Mouse (Mus musculus) hindbrain, embryonic 13.5 days (tissue): Measurements from ENCODE around the gene C87436. TPM values are rescaled to one million over a fixed set of nuclear protein-coding genes. Genes with fewer than 3 reads are reported as not detected.
A peak's percentile ranks its signal among the peaks of the same experiment; 100 is the strongest.

Experiments
- ATAC-seq: fragments of 200-750 bp; cut with Nextera tagmentation; 2 replicates; pipeline ENCODE4 v1.8.0; 2017; ENCODE audit warnings: moderate TSS enrichment; ENCODE audit not compliant: low FRiP score
- H3K27ac ChIP-seq: fragments of 300-500 bp; sonication (generic); 2 replicates; pipeline ENCODE4 v1.5.1; 2015; ENCODE audit warnings: inconsistent platforms, mild to moderate bottlenecking, moderate library complexity
- H3K27me3 ChIP-seq: fragments of 300-500 bp; sonication (generic); 2 replicates; pipeline ENCODE4 v1.6.1; 2015; ENCODE audit warnings: mild to moderate bottlenecking, inconsistent platforms
- H3K36me3 ChIP-seq: fragments of 300-500 bp; sonication (generic); 2 replicates; pipeline ENCODE4 v1.6.1; 2015; ENCODE audit warnings: mild to moderate bottlenecking, inconsistent platforms
- H3K4me1 ChIP-seq: fragments of 300-500 bp; sonication (generic); replicated peaks from 2 replicates; pipeline ENCODE4 v1.6.1; 2015; ENCODE audit warnings: inconsistent platforms
- H3K4me2 ChIP-seq: fragments of 300-500 bp; sonication (generic); 2 replicates; pipeline ENCODE4 v1.6.1; 2015; ENCODE audit warnings: inconsistent platforms, mild to moderate bottlenecking, moderate library complexity
- H3K4me3 ChIP-seq: fragments of 300-500 bp; sonication (generic); 2 replicates; pipeline ENCODE4 v1.5.1; 2015; ENCODE audit warnings: mild to moderate bottlenecking, inconsistent platforms
- H3K9ac ChIP-seq: fragments of 300-500 bp; sonication (generic); 2 replicates; pipeline ENCODE4 v1.6.1; 2015; ENCODE audit warnings: mild to moderate bottlenecking, inconsistent platforms
- H3K9me3 ChIP-seq: fragments of 300-500 bp; sonication (generic); 2 replicates; pipeline ENCODE4 v1.6.1; 2016; ENCODE audit warnings: inconsistent platforms
- WGBS: fragments of 180-500 bp; shearing (Covaris S2); methylation state at CpG from one replicate; pipeline ENCODE4 v1.1.7; 2015; 5-methylcytosine and 5-hydroxymethylcytosine counted together
- polyA plus RNA-seq: library from polyadenylated mRNA; unstranded; fragments of >200 nt; fragmentation: Nextera tagmentation; extraction: Ambion mirVana; gene quantifications from 2 replicates; pipeline ENCODE4 v1.2.1, GENCODE M21; 2015

Gene C87436
- polyA plus RNA-seq, 1 experiment from 2014 or later = 25.7 TPM

- Histone ChIP-seq H3K27ac (peak overlapping the region; percentile 92), H3K4me2 (peak overlapping the region; percentile 78), H3K27me3 (no peaks in the 10 kb centered on the region), H3K4me3 (peak overlapping the region; percentile 90), H3K36me3 (peaks cover 40% of the 10 kb centered on the region), H3K9ac (peak overlapping the region; percentile 86), H3K4me1 (peaks cover 18% of the 10 kb centered on the region), H3K9me3 (no peaks in the 10 kb centered on the region)
- 0 out of 2 replicates have a peak, but pooled peaks have one; percentile 27 for ATAC-seq
- 2% methylated on average over 14 of the region's 14 CpGs for WGBS
Observed at GRCm38 (mm10) chr6:86437711-86438110, 463 bp upstream of the C87436 start.

- WGBS = 5% methylated on average over 13 of the region's 13 CpGs
- ATAC-seq = no peak
- peaks cover 35% of the 10 kb centered on the region for H3K36me3 ChIP-seq
Observed at GRCm38 (mm10) chr6:86439119-86439496, 934 bp downstream of the C87436 start.

GRCm38 (mm10) chr6:86439531-86439930 lies 1.4 kb downstream of the C87436 start:
- peak overlapping the region; percentile 86 for H3K9ac ChIP-seq
- WGBS = 91% methylated on average over 1 of the region's 1 CpGs
- no peaks in the 10 kb centered on the region for H3K27me3 ChIP-seq
- no peak for ATAC-seq
- H3K4me3 ChIP-seq = peak overlapping the region; percentile 90
- H3K4me1 ChIP-seq = peaks cover 18% of the 10 kb centered on the region
- H3K4me2 ChIP-seq = peak overlapping the region; percentile 78
- H3K36me3 ChIP-seq = peaks cover 35% of the 10 kb centered on the region
- 0 out of 2 replicates have a peak overlapping the region, but pooled peaks have one; percentile 92 for H3K27ac ChIP-seq
- H3K9me3 ChIP-seq = no peaks in the 10 kb centered on the region

More at GRCm38 (mm10) chr6:86439119-86439496, 934 bp downstream of the C87436 start:
- no peaks in the 10 kb centered on the region for H3K9me3 ChIP-seq
- peak overlapping the region; percentile 90 for H3K4me3 ChIP-seq
- no peaks in the 10 kb centered on the region for H3K27me3 ChIP-seq
- H3K9ac ChIP-seq = peak overlapping the region; percentile 86
- peak overlapping the region; percentile 92 for H3K27ac ChIP-seq
- H3K4me1 ChIP-seq = peaks cover 18% of the 10 kb centered on the region
- H3K4me2 ChIP-seq = peak overlapping the region; percentile 78

- no peak for ATAC-seq
- Histone ChIP-seq H3K36me3 (peaks cover 31% of the 10 kb centered on the region), H3K4me3 (no peak overlapping the region), H3K27ac (no peak overlapping the region), H3K9me3 (no peaks in the 10 kb centered on the region), H3K4me1 (peaks cover 18% of the 10 kb centered on the region), H3K27me3 (no peaks in the 10 kb centered on the region), H3K4me2 (no peak overlapping the region), H3K9ac (no peak overlapping the region)
- 93% methylated on average over 10 of the region's 10 CpGs for WGBS
Observed at GRCm38 (mm10) chr6:86441571-86441970, 3.4 kb downstream of the C87436 start.

GRCm38 (mm10) chr6:86445551-86445950 lies 7.4 kb downstream of the C87436 start:
- Histone ChIP-seq H3K27me3 (no peaks in the 10 kb centered on the region), H3K4me3 (no peak overlapping the region), H3K4me2 (no peak overlapping the region), H3K27ac (no peak overlapping the region), H3K36me3 (peaks cover 57% of the 10 kb centered on the region), H3K4me1 (no peaks in the 10 kb centered on the region), H3K9ac (no peak overlapping the region), H3K9me3 (no peaks in the 10 kb centered on the region)
- 92% methylated on average over 18 of the region's 18 CpGs for WGBS
- no peak for ATAC-seq

GRCm38 (mm10) chr6:86446927-86447568 lies 8.9 kb downstream of the C87436 start:
- Histone ChIP-seq H3K9ac (no peak overlapping the region), H3K4me2 (no peak overlapping the region), H3K36me3 (peaks cover 65% of the 10 kb centered on the region), H3K4me1 (no peaks in the 10 kb centered on the region), H3K4me3 (no peak overlapping the region), H3K9me3 (no peaks in the 10 kb centered on the region), H3K27me3 (no peaks in the 10 kb centered on the region), H3K27ac (no peak overlapping the region)
- no peak for ATAC-seq
- 82% methylated on average over 1 of the region's 1 CpGs for WGBS

- no peaks in the 10 kb centered on the region for H3K27me3 ChIP-seq
- H3K27ac ChIP-seq = no peak overlapping the region
- no peak overlapping the region for H3K4me2 ChIP-seq
- peaks cover 83% of the 10 kb centered on the region for H3K36me3 ChIP-seq
- H3K4me1 ChIP-seq = no peaks in the 10 kb centered on the region
- no peak overlapping the region for H3K9ac ChIP-seq
- H3K9me3 ChIP-seq = no peaks in the 10 kb centered on the region
- no peak overlapping the region for H3K4me3 ChIP-seq
- no peak for ATAC-seq
- 91% methylated on average over 3 of the region's 3 CpGs for WGBS
Observed at GRCm38 (mm10) chr6:86456727-86457126, 18.6 kb downstream of the C87436 start.

GRCm38 (mm10) chr6:86463079-86463478 lies 24.9 kb downstream of the C87436 start:
- no peaks in the 10 kb centered on the region for H3K9me3 ChIP-seq
- H3K4me3 ChIP-seq = no peak overlapping the region
- peaks cover 83% of the 10 kb centered on the region for H3K36me3 ChIP-seq
- no peaks in the 10 kb centered on the region for H3K4me1 ChIP-seq
- no peak overlapping the region for H3K27ac ChIP-seq
- no peak for ATAC-seq
- 94% methylated on average over 3 of the region's 3 CpGs for WGBS
- no peaks in the 10 kb centered on the region for H3K27me3 ChIP-seq
- no peak overlapping the region for H3K4me2 ChIP-seq
- no peak overlapping the region for H3K9ac ChIP-seq

- peak overlapping the region; percentile 69 for H3K4me2 ChIP-seq
- H3K36me3 ChIP-seq = peaks cover 32% of the 10 kb centered on the region
- H3K9me3 ChIP-seq = no peaks in the 10 kb centered on the region
- no peaks in the 10 kb centered on the region for H3K27me3 ChIP-seq
- 86% methylated on average over 3 of the region's 3 CpGs for WGBS
- peak overlapping the region; percentile 88 for H3K27ac ChIP-seq
- peaks cover 24% of the 10 kb centered on the region for H3K4me1 ChIP-seq
- no peak for ATAC-seq
- peak overlapping the region; percentile 39 for H3K4me3 ChIP-seq
- H3K9ac ChIP-seq = peak overlapping the region; percentile 73
Observed at GRCm38 (mm10) chr6:86471317-86471716, 33.1 kb downstream of the C87436 start.

- ATAC-seq = peak; percentile 53
- Histone ChIP-seq H3K36me3 (peaks cover 29% of the 10 kb centered on the region), H3K4me2 (peak overlapping the region; percentile 69), H3K9ac (peak overlapping the region; percentile 73), H3K4me1 (peaks cover 24% of the 10 kb centered on the region), H3K9me3 (no peaks in the 10 kb centered on the region), H3K27ac (peak overlapping the region; percentile 88), H3K27me3 (no peaks in the 10 kb centered on the region), H3K4me3 (peak overlapping the region; percentile 39)
- WGBS = 24% methylated on average over 9 of the region's 9 CpGs
Observed at GRCm38 (mm10) chr6:86471760-86472099, 33.6 kb downstream of the C87436 start.

- Histone ChIP-seq H3K9ac (peak overlapping the region; percentile 75), H3K36me3 (peaks cover 24% of the 10 kb centered on the region), H3K9me3 (no peaks in the 10 kb centered on the region), H3K4me2 (peak overlapping the region; percentile 69), H3K27ac (peak overlapping the region; percentile 96), H3K4me3 (peak overlapping the region; percentile 39), H3K27me3 (no peaks in the 10 kb centered on the region), H3K4me1 (peaks cover 24% of the 10 kb centered on the region)
- peak; percentile 95 for ATAC-seq
- WGBS = under 1% methylated on average over 56 of the region's 56 CpGs
Observed at GRCm38 (mm10) chr6:86472100-86472955, 34.2 kb downstream of the C87436 start.

- Histone ChIP-seq H3K36me3 (peaks cover 16% of the 10 kb centered on the region), H3K4me3 (peak overlapping the region; percentile 39), H3K27ac (peak overlapping the region; percentile 96), H3K27me3 (no peaks in the 10 kb centered on the region), H3K4me2 (peak overlapping the region; percentile 64), H3K9me3 (no peaks in the 10 kb centered on the region), H3K4me1 (peaks cover 24% of the 10 kb centered on the region), H3K9ac (peak overlapping the region; percentile 75)
- WGBS = 51% methylated on average over 7 of the region's 7 CpGs
- ATAC-seq = peak; percentile 1; the same call in 1 of the 2 replicates
Observed at GRCm38 (mm10) chr6:86473077-86473476, 34.9 kb downstream of the C87436 start.
